Mouse (Mus musculus) adipocyte (in vitro differentiated cells): ENCODE data around the gene Ifitm3.
A peak's percentile ranks its signal among the peaks of the same experiment; 100 is the strongest.
"Not testable (repeated sequence)": the region's sequence is repeated elsewhere in the genome, so short reads cannot be mapped to it uniquely, and the experiment has no call there.

Experiments used
- DNase-seq: peaks from one replicate; pipeline ENCODE4 v3.0.0-alpha.2; 2016; ENCODE audit warnings: low spot score

Gene Ifitm3

DNA sequence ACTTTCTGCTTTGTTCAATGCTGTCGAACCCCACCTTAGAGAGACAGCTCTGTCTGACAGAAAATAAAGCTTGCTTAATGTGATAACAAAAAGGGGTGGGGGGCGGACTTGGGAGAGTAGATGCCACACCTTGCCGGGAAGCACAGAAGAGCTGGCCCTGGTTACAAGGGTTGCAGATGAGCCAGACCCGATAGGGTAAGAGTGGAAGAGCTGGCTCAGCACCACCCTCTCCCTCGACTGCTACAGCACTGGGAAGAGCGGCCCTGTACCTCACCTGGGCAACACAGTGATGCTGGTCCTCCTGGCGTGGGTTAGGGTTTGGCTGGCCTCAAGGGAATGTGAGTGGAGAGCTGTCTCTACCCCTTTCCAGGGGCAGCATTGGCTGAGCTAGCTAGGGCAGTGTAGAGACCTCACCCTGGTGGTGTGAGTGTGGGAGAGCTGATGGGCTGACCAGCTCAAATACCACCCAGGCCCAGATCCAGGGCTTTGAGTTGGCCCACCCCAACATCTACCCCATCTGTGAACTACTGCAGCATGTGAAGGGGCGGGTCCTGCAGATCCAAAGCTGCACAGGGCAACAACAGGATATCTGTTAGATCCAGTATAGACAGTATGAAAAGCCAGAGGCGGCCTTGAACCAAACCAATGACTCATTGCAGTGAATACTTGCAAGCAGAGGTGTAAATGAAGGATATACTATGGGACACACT, 22.0 kb upstream of the Ifitm3 start:
- DNase-seq = no peak

DNA sequence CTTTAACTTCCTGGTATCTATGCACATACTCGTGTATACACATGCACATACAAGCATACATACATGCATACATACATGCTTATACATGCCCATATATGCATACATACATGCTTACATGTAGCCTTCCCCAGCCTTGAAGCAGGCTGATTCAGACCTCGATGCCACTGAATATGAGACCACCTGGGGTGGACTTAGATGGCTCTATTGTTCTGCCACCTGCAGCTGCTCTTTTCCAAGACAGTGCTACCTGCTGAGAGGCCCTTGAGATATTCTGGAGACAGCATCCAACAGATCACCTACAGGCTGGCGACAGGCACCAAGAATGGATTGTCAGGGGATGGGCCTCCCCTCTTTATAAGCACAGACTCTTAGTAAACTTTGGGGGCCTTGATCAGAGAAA, 19.8 kb upstream of the Ifitm3 start:
- no peak for DNase-seq

DNA sequence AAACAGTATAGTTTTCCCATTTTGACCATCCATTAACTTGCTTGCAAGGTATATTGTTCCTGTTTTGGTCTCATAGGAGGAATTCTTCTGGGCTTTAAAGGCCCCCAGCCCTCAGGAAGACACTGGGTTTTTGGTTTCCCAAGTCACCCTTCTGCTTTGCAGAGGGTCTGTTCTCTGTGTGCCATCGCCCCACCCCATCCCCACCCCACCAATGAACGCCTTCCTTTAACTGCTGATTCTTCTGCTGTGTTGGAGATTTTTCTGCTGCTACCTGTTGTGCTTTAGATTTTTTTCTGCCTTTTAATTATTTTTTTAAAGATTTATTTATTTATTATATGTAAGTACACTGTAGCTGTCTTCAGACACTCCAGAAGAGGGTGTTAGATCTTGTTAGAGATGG, 18.3 kb upstream of the Ifitm3 start, which contains the start of gene Gm17387:
Gm17387 (plus strand) TSS at position 301 of the 400 bp plus-strand sequence.
- no peak for DNase-seq

DNA sequence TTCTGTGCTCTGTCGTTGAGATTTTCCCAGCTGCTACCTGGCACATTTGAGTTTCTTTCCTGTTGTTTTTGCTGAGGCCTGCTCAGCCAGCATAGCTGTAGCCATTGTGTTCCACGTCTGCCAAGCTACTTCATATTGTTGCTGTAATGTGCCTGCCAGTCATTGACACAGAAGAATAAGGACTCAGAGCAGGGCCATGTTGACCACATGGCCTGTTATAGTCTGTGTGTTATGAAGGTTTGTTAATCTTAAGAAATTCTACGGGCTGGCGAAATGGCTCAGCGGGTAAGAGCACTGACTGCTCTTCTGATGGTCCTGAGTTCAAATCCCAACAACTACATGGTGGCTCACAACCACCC, 16.1 kb upstream of the Ifitm3 start:
- DNase-seq = no peak

DNA sequence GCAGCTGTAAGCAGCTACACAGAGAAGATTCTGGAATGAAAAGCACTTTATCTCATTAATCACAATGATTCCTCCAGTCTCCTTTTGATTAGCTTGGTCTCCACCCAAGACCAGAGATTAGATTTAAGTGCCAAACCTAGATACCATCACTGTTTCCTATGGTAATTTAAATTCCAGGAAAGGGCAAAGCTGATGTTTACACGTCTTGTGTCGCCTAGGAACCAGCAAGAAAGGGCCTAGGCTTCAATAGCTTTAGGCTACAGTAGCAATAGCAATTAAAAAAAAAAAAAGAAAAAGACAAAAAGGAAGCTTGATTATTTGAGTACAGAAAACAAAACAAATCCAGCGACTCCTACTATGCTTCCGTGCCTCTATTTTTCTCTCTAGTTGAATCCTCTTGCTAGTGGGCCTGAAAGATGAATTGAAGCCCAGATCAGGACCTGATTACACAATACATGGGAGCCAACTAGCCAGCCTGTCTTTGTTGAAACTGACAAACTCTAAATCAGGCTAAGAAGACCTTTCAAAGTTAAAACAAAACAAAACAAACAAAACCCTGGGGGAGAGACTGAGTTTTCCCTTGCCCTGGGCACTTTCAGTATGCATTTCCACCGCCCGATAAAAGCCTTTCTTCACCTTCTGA, 15.6 kb upstream of the Ifitm3 start:
- DNase-seq = peak; percentile 40

DNA sequence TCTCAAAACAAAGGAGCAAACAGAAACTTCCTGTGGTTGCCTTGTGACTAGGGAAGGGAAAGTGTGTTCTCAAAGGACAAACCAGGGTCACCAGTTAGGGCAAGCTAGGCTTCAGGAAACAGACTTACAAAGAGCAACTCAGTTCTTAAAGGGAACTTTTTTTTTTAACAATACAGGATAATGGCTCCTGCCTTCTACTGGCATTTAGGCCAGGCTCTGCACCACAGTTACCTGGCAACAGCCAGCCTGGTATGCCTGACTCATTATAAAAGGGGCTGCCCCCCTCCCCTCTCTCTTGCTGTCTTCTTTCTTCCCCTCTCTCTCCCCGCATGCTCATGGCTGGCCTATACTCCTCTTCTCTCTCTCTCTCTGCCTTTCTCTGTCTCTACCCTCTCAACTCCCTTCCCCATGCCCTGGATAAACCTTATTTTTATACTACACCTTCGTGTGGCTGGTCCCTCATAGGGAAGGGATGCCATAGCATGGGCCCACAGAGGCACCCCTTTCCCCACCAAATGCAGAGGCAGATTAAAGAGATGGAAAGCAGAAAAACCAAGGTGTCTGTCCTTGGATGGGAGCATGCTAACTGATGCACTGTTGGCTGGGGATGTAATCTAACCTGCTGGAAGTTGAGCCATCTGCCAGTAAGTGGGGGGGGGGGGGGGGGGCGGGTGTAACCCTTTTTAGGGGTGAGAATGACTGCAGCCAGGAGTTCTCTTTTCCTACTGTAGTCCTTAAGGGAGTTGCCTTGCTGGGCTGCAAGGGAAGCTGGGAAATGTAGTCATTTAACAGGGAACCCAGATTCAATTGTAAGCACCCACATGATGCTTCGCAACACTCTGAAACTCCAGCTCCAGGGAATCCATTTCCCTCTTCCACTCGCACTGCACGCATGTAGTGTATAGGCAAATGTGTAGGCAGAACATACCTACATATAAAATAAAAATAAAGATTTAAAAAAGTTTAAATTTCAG, 14.6 kb upstream of the Ifitm3 start:
- DNase-seq = no peak

DNA sequence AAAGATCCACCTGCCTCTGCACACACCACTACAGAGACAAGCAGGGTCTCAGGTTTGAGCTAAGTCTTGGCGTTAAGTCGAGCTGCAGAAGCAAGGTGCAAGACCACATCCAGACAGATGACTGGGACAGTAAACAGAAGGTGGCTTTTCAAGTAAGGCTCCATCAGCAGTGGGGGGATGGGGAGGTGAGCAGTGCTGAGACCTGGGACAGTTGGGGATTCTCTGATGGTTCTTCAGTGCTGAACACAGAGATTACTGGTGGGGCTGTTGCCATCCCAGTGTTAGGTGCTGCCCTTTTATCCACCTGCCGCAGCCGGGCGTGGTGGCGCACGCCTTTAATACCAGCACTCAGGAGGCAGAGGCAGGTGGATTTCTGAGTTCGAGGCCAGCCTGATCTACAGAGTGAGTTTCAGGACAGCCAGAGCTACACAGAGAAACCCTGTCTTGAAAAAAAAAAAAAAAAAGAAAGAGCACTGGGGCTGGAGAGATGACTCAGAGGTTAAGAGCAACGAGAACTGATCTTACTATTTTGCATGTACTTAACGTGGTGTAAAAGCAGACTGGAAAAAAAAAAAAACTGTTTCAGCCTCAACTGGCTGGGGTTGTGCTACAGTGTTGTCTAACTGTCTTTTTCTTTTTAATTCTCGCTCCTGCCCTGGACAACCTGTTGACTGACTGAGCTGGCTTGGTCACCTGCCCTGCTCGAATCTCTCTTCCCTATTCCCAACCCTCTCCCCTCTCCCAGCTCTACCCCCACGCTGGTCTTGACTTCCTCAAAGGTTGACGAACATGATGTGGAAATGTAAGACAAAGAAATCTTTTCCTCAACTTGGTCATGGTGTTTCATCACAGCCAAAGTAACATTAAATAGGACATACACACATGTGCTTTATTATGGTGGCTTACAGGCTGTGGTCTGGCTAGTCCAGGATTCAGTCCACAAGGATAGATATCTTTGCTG, 11.2 kb upstream of the Ifitm3 start:
- DNase-seq = no peak

DNA sequence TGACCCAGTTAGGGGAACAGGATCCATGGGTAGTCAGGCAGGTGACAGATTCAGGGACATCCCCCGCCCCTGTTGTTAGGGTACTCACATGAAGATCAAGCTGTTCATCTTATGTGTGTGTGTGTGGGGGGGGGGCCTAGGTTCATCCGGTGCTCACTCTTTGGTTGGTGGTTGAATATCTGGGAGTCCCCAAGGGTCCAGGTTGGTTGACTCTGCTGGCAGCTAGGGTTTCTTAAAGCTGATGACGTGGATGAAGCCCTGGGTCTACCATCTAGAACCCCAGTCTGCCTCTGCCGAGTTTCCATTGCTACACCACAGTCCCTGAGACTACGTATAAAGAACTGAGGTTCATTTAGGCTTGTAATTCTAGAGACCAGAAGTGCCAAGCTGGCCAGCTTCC, 8.5 kb upstream of the Ifitm3 start:
- DNase-seq = no peak

DNA sequence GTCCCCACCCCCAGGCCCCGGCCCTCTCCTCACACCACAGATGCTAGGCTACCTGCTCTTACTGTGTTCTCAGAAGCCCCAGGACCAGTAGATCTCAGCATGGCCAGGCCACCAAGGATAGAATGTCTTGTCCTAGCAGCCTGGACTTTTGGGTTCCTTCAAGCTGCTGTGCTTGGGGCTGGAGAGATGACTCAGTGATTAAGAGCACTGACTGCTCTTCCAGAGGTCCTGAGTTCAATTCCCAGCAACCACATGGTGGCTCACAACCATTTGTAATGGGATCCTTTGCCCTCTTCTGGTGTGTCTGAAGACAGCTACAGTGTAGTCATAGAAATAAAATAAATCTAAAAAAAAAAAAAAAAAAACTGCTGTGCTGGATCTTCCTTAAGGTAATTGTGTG, 7.3 kb upstream of the Ifitm3 start, which contains the start of gene Ifitm6:
Ifitm6 (minus strand) TSS at position 101 of the 400 bp plus-strand sequence.
- DNase-seq = not testable (repeated sequence)

DNA sequence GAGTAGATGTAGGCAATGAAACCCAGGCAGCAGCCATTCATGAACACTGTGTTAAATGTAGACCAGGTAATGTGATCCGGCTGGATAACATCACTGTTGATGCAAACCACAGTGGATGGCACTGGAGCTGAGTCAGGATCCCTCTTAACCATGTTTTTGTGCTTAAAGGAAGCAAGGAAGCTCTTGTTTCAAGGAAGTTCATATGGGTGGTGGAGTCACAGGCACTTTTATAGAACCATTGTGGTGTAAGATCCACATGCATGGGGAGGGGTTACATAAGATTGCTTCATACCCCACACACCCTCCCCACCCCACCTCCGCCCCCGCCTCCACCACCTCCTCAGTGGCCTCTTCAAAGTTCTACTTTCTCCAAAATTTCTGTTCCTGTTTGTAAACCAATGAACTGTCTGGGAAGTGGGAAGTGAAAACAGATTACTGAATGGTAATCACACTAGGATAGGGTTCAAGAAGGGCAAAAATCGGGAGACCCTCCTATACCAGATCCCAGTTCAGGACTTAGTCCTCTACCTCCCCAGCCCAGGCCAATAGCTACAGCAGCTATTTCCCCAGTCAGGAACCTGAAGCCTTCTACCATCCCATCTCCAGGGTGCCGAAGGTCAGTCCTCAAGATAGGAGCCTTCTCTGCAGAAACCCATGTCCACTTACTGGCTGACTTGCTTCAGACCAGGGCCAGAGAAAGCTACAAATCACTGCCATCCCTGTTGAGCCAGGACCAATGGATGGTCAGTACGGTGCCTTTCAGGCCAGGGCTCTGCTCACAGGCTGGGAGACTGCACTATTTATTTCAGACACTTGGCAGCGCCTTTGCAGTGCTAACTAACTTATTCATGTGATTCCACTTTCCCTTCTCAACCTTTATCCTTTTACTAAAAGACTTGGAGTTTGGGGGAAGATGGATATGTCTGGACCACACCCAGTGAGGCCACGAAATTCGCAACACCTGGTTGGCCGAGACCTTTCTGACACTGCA, 6.4 kb upstream of the Ifitm3 start:
- peak; percentile 73 for DNase-seq

DNA sequence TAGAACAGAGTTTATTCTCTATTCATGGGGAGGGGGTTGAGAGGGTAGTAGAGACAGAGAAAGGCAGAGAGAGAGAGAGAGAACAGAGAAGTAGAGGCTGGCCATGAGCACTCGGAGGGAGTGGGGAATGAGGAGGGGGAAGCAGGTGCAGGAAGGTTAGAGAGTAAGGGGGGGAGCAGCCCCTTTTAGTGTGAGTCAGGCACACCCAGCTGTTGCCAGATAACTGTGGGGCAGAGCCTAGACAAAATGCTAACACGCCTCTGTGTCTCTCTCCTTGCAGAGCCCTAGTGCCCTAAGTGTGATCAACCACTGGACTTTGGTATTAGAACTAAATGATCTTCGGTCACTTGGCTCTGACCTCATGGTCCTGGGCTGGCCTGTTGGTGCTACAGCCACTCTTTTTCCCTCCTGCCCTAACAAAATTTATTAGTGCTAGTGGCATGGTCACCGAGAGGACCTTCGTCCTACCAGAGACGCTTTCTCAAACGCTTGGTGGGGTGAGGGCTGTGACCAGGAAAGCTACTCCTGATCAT, 734 bp upstream of the Ifitm3 start:
- no peak for DNase-seq

DNA sequence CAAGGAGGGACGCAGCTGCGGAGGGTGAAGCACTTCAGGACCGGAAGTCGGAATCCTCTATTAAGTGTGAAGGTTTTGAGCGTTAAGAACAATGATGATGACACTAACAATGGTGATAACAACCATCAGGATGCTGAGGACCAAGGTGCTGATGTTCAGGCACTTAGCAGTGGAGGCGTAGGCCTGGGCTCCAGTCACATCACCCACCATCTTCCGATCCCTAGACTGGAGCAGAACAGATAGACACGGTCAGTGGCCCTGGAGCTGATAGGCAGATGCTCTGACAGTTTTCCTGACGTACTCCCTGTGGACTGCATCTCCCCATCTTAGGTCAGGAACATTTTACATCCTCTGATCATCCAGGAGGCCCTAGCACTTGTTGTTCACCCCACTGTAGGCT, 905 bp downstream of the Ifitm3 start:
- DNase-seq = no peak

DNA sequence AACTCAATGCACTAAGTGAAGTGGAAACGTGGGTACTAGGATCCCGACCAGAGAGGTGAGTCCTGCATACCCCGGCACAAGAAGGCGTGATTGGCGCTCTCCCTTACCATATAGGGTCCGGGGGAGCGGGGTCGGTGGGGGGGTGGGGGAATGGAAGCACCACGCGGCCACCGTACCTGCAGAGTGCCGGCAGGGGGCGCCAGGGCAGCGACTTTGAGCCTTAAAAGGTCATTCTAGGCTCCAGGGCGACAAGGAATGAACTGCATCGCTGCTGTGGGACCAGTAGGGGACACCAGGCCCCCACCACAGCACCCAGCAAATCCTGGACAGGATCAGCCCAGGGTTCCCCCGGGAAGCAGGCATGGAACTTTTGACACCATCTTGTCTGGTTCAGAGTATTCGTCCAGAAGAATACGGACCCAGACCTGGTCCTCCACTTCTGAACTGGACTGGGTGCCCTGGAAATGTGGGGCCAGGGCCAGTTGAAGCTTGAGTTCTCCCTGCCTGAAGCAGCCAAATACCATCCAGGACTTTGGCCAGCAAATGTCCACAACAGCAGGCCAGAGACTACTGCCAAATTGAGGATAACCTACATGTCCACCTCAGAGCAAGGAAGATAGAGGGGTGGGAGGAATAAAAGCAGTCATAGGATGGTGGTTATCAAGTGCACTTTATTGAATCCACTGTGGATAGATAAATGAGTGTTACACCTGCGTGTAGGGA, 1.5 kb downstream of the Ifitm3 start:
- peak; percentile 85 for DNase-seq

DNA sequence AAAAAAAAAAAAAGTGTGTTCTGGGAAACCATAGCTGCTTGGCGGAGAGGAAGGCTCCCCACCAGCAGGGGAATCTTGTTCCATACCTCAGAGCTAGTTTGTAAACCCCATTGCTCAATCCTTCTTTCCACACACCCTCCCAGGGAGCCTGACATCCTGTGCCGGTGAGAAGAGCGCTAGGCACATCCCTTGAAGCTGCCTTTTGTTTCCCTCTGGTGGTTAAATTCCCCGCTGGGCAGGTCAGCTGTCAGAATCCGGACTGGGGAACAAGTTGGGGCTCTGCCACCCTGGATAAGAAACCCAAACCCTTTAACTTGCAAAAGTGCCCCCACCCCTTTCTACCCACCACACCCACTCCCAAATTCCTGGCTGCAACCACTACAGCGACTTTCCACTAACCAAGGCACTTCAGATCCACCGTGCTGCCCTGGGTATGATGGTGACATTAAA, 2.2 kb downstream of the Ifitm3 start:
- DNase-seq = peak; percentile 53

DNA sequence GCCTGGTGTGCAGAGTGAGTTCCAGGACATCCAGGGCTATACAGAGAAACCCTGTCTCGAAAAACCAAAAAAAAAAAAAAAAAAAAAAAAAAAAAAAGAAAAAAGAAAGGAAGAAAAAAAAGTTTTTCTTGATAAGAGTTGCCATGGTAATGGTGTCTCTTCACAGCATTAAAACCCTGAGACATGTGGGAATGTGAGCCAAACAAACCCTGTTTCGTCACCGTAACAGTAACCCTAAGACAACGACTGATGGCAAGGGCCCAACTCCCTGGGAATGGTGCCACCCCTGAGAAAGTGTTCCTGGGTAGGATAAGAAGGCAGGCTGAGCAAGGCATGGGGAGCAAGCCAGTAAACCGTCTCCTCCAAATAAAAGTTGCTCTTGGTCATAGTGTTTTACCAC, 3.7 kb downstream of the Ifitm3 start:
- peak; percentile 94 for DNase-seq

DNA sequence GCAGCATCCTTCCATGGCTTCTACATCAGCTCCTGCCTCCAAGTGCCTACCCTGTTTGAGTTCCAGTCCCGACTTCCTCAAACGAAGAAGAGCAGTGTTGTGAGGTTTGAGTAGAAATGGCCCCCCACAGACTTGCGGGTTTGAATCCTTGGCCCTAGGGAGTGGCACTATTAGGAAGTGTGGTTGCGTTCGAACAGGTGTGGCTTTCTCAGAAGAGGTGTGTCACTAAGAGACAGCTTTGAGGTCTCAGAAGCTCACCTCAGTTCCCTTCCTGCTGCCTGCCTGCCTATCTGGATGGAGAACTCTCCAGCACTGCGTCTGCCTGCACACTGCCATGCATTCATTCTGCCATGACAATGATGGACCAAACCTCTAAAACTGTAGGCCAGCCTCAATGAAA, 4.1 kb downstream of the Ifitm3 start:
- DNase-seq = no peak

DNA sequence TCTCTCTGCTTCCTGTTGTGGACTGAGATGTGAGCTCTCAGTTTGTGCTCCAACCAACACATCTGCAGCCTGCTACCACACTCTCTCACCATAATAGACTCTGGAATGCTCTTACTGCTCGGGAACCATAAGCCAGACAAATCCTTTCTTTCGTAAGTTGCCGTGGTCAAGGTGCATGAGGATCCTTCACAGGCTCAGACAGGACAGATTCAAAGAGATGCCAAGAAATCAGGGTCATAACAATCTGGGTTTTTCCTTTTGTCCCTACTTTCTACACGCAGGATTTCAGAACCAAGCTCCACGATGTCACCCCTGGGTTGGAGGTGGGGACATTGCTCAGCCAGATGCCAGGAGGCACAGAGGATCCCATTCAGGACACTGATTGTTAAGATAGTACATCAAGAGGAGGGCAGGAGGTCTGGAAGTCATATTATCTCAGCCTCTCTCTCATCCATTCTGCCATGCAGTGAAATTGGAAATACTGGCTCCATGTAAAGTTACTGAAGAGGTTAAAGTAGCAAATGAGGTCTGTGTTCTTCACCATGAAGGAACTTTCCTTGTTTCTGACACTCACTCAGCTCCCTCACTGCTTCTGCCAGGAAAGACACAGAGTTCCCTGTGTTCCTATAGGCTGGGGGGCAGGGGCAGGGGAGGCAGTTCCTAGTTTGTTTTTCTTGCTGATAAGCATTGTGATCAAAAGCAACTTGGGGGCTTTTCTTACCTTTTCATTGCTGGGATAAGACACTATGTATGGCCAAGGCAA, 7.1 kb downstream of the Ifitm3 start:
- no peak for DNase-seq
